Mouse (Mus musculus) ES-CJ7 (cell line): ENCODE data around the gene Rbpj.
A peak's percentile ranks its signal among the peaks of the same experiment; 100 is the strongest.

Experiments
- DNase-seq: peaks from one replicate; pipeline ENCODE4 v3.0.0; 2011; ENCODE audit warnings: low read depth, low spot score

Rbpj gene

DNA sequence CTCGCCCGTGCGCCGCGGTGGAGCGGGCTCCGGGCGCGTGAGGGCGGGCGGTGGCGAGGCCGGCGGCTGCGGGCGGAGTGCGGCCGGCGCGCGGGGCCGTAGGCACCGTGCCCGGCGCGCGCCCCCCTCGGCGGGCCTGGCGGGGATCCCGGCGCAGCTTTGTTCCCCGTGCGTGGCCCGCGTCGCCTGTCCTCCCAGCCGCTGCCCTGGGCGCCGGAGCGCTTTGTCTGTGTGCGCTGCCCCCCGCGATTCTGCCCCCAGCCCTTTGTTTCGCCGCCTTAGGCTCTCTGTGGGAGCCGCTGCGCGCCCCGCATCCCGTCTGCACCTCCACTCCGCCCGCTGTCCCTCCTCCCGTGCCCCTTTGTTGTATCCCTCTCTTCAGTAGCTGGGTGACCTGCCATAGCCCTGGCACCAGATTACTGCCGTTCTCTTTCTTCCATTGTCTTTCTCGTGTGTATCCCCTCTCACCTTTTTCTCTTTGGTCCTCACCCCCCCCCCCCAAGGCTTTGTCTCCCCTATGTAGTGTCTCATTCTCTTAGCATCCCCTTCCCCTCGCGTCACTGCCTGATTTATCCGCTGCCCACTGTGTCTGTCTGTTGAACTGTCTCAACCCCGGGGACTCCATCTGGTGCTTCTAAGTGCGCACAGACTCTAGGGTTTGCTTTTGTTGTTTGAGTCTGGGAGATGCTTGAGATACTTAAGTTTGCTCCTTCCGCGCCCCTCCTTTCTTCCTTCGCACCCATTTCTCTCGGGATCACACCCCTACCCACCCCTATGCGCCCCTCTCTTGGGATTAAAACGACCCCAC, 125.1 kb downstream of the Rbpj start:
- DNase-seq, result peak; percentile 55

DNA sequence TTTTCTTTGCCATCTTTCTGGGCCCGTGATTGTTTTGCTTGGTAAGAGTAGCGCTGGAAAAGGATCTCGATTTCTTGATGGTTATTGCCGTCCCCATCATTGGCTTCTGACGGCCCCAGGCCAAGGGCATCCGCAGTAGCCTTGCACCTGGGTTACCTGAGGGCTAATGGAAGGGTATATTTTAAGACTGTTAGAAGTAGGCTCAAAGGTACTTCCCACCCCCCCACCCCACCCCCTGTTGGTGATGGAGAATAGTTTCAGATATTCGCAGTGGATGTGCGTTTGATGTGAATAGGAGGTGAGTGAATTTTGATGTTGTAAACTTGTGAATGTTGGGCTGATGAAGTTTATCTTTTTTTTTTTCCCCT, 125.7 kb downstream of the Rbpj start:
- no peak for DNase-seq

DNA sequence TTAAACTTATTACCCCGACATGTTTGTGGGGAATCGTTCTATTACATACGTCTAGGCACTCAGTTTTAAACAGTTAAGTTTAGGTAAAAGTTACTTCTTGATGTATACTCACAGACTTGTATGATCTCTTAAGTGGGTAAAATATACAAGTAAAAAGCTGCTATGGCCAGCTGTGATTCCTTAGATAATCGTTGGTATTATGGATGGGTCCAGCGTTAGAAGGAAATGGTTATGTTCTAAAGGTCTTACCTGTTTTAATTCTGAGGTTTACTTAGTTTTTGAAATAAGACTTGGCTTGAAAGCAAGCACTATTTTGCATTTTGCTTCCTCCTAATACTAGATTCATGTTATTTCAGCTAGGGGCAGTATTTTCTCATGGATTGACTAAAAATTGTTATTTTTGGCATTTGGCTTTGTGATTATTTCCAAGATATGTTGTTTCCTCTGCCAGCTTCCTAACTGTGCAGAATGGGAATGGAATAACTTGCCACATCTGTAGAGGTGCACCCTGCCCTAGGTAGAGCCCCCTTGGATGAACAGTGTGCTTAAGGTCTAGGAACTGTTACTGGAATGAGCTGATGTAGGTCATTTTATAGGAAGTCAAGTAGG, 127.2 kb downstream of the Rbpj start:
- DNase-seq, result no peak

DNA sequence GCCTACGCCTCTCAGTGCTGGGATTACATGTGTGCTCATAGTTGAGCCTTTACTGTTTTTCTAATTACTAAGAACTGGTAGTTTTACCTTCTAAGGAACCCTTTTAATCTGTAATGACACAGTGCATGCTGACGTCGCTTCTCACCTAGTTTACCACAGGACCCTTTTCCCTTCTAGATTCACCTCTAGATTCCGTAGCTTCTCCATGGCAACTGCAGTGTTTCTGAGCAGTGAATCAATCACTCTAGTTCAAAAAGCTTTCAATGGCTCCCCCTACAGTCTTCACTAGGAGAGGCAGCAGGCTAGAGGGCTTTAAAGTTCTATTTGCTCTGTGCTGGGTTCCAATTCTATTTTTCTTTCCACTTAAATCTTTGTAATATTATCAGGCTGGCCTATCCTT, 128.3 kb downstream of the Rbpj start:
- peak; percentile 78 for DNase-seq

DNA sequence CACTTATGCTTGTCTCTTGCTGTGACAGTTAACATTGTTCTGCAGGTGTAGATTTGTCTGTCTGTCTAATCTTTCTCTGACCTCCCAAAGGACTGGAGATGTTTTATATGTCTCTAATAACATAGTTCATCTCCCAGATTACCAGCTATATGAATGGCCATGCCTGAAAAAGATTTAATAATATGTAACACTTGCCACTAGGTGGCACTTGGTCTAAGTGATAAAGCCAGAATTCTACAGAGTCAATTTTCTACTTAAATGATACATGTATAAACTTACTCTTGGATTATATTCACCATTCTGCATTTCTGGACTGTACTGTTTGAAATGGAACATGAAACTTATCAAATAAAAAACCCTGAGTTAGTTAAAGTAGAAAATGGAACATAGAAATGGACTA, 132.6 kb downstream of the Rbpj start:
- no peak for DNase-seq

DNA sequence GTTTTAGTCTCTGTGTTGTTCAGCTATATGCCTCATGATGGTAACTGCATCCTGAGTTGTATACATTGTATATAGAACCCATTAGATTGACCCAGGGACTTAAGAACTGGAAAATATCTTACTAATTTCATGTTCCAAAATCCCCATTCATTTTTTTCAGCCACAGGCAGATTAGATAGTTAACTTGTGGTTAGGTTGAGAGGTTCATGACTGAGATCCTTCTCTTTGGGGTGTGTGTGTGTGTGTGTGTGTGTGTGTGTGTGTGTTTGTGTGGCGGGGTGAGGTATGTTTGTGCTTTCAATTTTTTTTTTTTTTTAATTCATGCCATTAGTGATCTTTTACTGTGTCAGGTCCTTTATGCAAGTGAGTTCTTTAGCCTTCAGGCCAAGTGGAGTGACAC, 133.2 kb downstream of the Rbpj start:
- DNase-seq, result no peak

DNA sequence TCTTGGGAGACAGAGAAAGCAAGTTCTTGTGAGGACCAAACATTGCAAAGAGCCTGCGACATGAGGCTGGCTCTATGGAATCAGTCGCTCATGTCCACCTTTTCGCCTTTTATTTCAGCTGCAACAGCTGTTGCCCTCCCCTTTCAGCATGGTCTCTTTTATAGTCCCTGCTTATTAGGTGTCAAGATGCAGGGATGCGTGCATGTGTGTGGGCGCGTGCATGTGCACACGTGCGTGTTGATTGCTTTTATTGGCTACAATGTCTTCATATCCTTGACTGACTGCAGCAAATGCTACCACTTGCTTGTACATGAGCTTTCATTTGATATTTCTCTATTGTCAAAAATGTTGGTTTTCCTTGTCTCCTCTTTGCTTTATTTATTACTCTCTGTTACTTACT, 136.2 kb downstream of the Rbpj start:
- DNase-seq, result no peak

DNA sequence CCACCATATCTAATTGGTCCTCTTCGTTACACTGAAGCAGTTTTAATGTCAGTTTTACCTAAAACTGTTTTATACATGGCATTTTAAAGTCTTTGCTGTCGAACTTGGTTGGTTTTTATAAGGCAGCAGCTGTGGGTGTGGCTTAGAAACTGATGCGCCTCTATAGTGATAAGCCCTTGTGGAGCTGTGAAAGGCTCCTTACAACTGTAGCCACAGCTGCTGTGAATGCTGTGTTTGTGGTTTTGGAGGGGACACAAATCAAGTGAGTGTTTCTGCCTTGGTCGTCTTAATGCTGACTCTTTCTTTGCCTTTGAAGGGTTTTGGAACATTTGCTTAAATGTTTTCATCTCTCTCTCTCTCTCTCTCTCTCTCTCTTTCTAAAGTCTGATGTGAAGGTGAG, 139.5 kb downstream of the Rbpj start:
- DNase-seq, result no peak

DNA sequence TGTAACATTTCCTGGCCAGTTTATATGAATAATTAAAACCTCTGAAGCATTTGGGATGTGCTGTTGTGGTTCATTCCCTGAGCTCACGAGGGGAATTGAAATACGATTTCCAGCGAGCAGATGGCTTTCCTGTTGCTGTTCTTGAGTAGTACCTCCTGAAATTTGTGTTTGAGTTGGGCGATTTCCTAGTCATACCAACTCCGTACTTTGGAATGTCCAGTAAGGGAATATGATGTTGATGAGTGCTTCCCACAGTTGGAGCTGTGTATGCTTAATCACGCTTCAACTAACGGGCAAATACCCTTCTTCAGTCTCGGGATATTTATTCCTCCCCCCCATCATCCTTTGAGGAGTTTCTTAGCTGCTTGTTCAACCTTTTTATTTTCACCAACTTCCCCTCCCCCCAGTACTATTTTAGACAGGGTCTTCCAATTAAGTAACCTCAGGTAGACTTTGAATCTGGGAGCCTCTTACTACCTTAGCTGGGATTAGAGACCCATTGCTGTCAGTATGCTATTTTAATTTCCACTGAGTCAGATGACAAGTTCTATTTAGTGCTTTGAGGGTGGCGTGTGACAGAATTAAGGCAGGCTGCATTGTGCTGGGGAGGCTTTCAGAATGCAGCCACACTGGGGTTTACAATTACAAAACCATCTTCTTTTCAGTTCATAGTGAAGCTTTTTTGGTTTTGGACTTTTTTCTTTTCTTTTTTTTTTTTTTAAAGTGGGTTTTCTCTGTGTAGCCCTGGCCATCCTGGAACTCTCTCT, 141.5 kb downstream of the Rbpj start:
- no peak for DNase-seq

DNA sequence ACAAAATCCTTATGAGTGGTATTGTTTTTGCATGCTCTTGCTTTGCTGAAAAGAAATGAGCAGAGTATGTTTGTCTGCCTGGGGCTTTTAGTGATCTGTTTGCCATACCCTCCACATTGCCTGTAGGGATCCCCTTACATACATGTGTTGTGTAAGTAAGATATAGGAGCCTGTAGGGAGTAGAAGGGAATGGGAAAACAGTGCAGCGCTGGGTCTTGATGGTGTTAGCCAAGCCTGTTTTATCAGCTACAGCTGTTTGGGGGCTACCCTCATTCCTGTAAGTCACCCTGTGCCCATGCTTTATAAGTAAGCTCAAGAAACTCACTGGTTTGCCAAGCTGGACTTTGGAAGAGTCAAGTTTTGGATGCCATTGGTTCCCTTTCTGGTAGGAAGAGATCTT, 152.9 kb downstream of the Rbpj start:
- DNase-seq, result no peak

DNA sequence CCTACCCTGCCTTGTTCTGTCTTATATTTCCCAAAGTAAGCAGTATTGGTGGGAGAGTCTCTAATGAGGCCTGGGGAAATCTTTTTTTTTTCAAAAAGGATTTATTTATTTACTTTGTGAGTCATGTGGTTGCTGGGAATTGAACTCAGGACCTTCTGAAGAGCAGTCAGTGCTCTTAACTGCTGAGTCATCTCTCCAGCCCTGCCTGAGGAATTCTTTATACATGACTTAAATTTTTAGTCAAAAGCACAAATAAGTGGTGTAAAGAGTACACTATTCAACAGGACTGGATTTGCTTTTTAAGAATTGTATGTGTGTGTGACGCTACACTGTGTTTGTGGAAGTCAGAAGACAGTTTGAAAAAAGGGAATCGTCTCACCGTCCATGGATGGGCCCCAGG, 166.1 kb downstream of the Rbpj start:
- no peak for DNase-seq

DNA sequence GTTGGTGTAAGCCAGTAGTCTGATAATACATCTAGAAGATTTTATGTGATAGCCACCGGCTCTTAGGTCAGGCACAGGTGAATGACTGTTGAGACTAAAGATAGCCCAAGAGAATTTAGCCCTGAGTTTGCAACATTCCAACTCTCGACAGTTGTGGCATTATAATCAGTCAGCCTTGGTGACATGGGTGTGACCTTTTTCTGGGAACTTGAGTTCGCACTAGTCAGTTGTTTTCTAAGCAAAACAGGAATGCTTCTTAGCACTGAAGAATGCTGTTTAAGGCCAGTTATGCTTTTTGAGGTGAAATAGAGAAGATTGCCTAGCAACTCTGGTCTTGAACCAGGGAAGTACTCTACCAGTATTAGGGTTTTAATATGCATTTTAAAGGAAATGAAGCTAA, 170.8 kb downstream of the Rbpj start:
- DNase-seq, result no peak

DNA sequence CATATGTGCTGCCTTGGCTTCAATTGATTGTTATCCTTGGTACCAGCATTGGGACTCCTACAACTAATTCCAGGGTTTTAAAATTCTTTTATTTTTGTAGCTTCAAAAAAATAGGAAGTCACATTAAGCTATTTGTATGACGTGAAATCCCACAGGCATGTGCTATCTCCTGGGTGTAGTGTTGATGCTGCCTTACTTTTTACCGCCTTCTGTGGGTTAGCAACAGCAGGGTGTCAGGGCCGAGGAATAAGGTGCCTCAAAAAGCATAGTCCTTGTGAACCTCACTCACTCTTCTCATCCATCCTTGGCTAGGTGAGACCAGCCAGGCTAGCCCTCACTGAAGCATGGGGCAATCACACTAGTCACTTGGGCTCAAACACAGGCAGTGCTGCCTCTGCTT, 171.3 kb downstream of the Rbpj start:
- DNase-seq, result no peak

DNA sequence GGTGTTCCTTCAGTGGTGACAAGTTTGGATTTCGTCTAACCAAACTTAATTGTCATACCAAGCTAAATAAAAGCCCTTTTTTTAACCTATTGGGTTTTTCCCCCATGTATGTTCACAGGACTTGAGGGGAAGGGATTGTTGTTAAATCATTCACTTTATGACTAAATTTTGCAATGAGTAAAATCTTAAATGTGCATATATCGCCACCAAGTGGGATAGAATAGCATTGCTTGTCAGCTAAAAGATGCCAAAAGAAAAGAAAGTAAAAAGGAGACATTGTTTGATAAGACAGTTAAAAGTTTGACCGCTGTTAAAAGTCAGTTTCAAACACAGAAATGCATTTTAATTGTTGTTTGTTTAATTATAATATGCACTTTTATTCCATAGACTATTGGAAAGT, 172.7 kb downstream of the Rbpj start:
- no peak for DNase-seq

DNA sequence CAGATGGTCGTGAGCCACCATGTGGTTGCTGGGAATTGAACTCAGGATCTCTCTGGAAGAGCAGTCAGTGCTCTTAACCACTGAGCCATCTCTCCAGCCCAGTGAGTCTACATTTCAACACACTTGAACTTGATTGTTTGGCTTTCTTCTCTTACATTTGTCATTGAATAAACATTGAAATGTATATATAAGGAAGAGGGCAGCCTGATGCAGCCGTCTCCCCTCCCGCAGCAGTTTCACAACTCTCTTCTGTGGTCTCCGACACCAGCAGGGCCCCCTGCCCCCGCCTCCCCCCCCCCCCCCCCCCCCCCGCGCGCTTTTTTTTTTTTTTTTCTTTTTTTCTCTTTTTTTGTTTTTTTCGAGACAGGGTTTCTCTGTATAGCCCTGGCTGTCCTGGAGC, 180.7 kb downstream of the Rbpj start:
- peak; percentile 30 for DNase-seq

DNA sequence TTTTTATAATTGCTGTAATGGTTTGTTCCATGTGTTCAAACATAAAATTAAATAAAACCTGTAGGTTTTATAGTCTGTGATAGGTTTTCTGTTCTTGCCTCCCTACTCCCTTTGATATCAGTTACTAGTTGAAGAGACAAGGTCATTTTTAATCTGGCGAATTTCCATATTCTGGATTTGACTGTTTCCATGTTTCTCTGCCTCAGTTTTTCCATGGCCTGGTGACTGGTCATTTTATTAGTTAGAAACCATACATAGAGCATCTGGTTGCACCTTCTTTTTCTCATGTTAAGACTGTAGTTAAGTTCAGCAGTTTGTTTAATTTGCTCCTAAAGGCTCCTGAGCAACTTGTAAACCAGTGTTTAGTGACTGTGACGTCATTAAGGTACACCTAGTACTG, 181.4 kb downstream of the Rbpj start:
- no peak for DNase-seq

DNA sequence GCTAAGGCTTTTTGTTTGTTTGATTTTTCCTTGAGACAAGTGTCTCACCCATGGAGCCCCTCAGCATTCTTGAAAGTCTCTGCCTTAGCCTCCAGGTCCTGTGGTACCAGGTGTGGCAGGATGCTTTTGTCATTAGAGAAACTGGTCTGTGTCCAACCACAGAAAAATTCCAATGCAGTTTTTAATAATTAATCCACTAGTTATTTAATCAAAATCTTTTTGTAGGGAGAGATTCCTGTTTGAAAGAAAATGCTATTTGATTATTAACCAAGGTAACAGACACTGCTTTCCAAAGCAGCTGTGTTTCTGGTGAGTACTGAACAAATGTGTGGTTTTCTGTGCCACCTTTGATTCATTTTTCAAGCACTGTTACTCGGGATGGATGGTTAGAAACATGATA, 190.6 kb downstream of the Rbpj start:
- DNase-seq, result no peak

DNA sequence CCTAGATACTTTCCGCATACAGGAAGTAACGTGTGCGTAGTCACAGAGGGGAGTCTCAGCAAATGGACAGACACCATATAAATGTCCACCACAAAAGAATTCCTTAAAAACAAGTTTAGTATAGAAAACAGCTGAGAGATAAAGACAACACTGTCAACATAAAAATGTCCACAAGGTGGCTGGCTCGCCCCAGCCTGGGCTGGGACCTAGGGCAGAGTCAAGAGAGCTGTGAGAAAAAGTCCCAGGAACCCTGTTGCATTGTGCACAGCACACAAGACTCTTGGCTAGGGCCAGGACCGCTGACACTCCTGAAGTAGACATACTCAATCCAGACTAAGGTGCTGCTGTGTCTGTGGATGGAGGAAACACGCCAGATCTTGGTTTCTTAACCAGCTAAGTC, 192.0 kb downstream of the Rbpj start:
- DNase-seq, result peak; percentile 61

DNA sequence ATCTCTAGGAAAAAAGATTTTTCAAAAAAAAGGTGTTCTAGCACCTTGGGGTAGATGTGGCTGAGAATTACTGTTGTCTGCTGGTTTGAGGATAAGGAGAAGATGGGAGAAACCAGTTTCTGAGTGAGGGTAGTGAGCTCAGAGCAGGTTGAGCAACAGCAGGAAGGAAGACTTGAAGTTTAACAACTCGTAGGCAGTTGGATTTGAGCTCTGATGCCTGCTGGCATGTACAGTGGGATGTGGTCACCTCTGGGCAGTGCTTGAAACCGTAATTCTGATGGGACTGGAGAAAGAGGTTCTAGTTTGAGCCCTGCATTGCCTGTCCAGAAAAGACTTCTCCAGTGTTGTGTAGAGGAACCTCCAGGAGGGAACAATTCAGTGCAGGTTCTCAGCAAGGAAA, 195.6 kb downstream of the Rbpj start:
- DNase-seq, result no peak

DNA sequence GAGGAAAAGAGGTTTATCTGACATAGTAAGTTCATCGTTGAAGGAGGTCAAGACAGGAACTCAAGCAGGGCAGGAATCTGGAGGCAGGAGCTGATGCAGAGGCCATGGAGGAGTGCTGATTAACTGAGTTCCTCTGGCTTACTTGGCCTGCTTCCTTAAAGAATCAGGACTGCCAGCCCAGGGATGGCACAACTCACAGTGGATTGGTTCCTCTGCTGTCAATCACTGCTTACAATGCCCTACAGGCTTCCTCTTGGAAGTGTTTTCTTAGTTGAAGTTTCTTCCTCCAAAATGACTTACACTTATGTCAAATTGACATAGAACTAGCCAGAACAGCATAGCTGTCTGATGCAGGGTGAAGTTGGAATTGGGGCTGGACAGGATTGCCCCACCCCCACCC, 196.5 kb downstream of the Rbpj start:
- DNase-seq, result no peak

DNA sequence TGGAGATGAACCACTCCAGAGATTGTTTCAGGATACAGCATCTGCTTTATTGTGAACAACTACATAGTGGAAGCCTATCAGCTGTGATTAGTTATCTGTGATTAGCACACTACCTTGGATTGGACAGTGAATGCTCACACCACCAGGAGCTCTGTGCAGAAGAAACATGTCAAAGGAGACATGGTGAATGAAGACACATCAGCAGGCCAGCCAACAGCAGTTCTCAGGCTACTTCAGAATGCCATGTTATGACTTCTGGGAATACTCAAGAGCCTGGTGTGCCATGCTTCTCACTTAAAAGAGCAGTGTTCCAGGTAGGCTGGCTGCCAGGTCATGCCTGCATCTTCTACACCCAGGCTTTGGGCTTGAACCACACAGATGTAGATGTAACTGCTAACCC, 197.7 kb downstream of the Rbpj start:
- DNase-seq, result no peak

DNA sequence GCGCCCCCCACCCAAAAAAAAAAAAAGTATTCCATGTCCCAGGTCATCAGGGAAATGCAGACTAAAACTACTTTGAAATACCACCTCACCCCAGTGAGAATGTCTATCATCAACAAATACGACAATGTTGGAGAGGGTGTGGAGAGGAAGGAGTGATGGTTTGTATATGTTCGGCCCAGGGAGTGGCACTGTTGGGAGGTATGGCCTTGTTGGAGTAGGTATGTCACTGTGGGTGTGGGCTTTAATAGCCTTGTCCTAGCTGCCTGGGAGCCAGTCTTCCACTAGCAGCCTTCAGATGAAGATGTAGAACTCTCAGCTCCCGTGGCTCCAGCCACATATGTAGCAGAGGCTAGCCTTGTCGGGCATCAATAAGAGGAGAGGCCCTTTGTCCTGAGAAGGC, 202.1 kb downstream of the Rbpj start:
- DNase-seq, result peak; percentile 58
